Mouse (Mus musculus) forebrain, postnatal 0 days (tissue): ENCODE measurements around the gene Ube3a. TPM values are rescaled to one million over a fixed set of nuclear protein-coding genes. Genes with fewer than 3 reads are reported as not detected.

Experiments
- ATAC-seq: fragments of 200-750 bp; cut with Nextera tagmentation; 2 replicates; pipeline ENCODE4 v1.8.0; 2017; ENCODE audit warnings: mild to moderate bottlenecking, moderate library complexity
- DNase-seq: peaks from one replicate; pipeline ENCODE4 v3.0.0-alpha.2; 2015
- H3K27ac ChIP-seq: fragments of 300-500 bp; sonication (generic); 2 replicates; pipeline ENCODE4 v1.5.1; 2014; ENCODE audit warnings: low read depth, mild to moderate bottlenecking, antibody characterized with exemption, low read length, moderate library complexity, mixed read lengths
- H3K27me3 ChIP-seq: fragments of 300-500 bp; sonication (generic); 2 replicates; pipeline ENCODE4 v1.6.1; 2014; ENCODE audit warnings: mild to moderate bottlenecking, low read length, mixed read lengths; ENCODE audit not compliant: insufficient read depth
- H3K36me3 ChIP-seq: fragments of 300-500 bp; sonication (generic); 2 replicates; pipeline ENCODE4 v1.6.1; 2014; ENCODE audit warnings: mild to moderate bottlenecking, moderate library complexity; ENCODE audit not compliant: insufficient read depth
- H3K4me1 ChIP-seq: fragments of 300-500 bp; sonication (generic); 2 replicates; pipeline ENCODE4 v1.6.1; 2014; ENCODE audit warnings: antibody characterized with exemption; ENCODE audit not compliant: insufficient read depth
- H3K4me2 ChIP-seq: fragments of 300-500 bp; sonication (generic); 2 replicates; pipeline ENCODE4 v1.6.1; 2014; ENCODE audit warnings: low read depth, mild to moderate bottlenecking, moderate library complexity
- H3K4me3 ChIP-seq: fragments of 300-500 bp; sonication (generic); 2 replicates; pipeline ENCODE4 v1.5.1; 2014; ENCODE audit warnings: low read depth, low read length, mixed read lengths
- H3K9ac ChIP-seq: fragments of 300-500 bp; sonication (generic); 2 replicates; pipeline ENCODE4 v1.6.1; 2014; ENCODE audit warnings: mild to moderate bottlenecking
- H3K9me3 ChIP-seq: fragments of 300-500 bp; sonication (generic); 2 replicates; pipeline ENCODE4 v1.6.1; 2016; ENCODE audit warnings: low read length
- CTCF ChIP-seq: sonication (generic); IDR thresholded peaks from 2 replicates; pipeline ENCODE4 v1.5.1; 2016; ENCODE audit warnings: antibody characterized with exemption, control low read depth, low read depth
- WGBS: fragments of 180-500 bp; shearing (Covaris S2); extraction: QIAGEN DNeasy Blood & Tissue Kit; methylation state at CpG from one replicate; pipeline ENCODE4 v1.1.7; 2014; 5-methylcytosine and 5-hydroxymethylcytosine counted together
- polyA plus RNA-seq: library from polyadenylated mRNA; unstranded; fragments of >200 nt; fragmentation: Nextera tagmentation; extraction: Ambion mirVana; gene quantifications from 2 replicates; pipeline ENCODE4 v1.2.1, GENCODE M21; 2015
- total RNA-seq: library from RNA; depleted of rRNA; stranded (reverse); fragments of >200 nt; gene quantifications from 2 replicates; pipeline ENCODE4 v1.2.3, GENCODE M21; 2014

The Ube3a gene
- total and polyA plus RNA-seq, 2 experiments from 2014 or later = 129 to 145 TPM

GRCm38 (mm10) chr7:59230768-59231167 is 2.2 kb downstream of the Ube3a start:
- no peak for DNase-seq
- Histone ChIP-seq H3K4me3 (peak overlapping the region; percentile 68), H3K27me3 (no peaks in the 10 kb centered on the region), H3K36me3 (no peaks in the 10 kb centered on the region), H3K27ac (no peak overlapping the region), H3K9ac (0 out of 2 replicates have a peak overlapping the region, but pooled peaks have one; percentile 93), H3K9me3 (no peaks in the 10 kb centered on the region), H3K4me1 (peaks cover 11% of the 10 kb centered on the region), H3K4me2 (peak overlapping the region; percentile 71)
- no peak for TF ChIP-seq CTCF
- 47% methylated on average over 5 of the region's 5 CpGs for WGBS
- no peak for ATAC-seq

GRCm38 (mm10) chr7:59231960-59232359 is 3.4 kb downstream of the Ube3a start:
- no peak for ATAC-seq

GRCm38 (mm10) chr7:59234773-59235401 is 6.3 kb downstream of the Ube3a start:
- Histone ChIP-seq H3K27ac (no peak overlapping the region), H3K4me2 (no peak overlapping the region), H3K4me3 (no peak overlapping the region), H3K27me3 (no peaks in the 10 kb centered on the region), H3K4me1 (peaks cover 11% of the 10 kb centered on the region), H3K36me3 (no peaks in the 10 kb centered on the region), H3K9me3 (no peaks in the 10 kb centered on the region), H3K9ac (no peak overlapping the region)
- ATAC-seq (no peak), DNase-seq (no peak)
- no peak for TF ChIP-seq CTCF
- WGBS = 96% methylated on average over 8 of the region's 8 CpGs

More at GRCm38 (mm10) chr7:59231960-59232359, 3.4 kb downstream of the Ube3a start:
- TF ChIP-seq CTCF = no peak
- DNase-seq = no peak
- Histone ChIP-seq H3K4me3 (no peak overlapping the region), H3K27ac (no peak overlapping the region), H3K4me1 (peaks cover 11% of the 10 kb centered on the region), H3K36me3 (no peaks in the 10 kb centered on the region), H3K9me3 (no peaks in the 10 kb centered on the region), H3K9ac (no peak overlapping the region), H3K27me3 (no peaks in the 10 kb centered on the region), H3K4me2 (peak overlapping the region; percentile 15)
- 68% methylated on average over 1 of the region's 1 CpGs for WGBS

- Histone ChIP-seq H3K4me1 (no peaks in the 10 kb centered on the region), H3K4me3 (no peak overlapping the region), H3K4me2 (no peak overlapping the region), H3K9ac (no peak overlapping the region), H3K27me3 (no peaks in the 10 kb centered on the region), H3K27ac (no peak overlapping the region), H3K9me3 (no peaks in the 10 kb centered on the region), H3K36me3 (no peaks in the 10 kb centered on the region)
- DNase-seq = no peak
- TF ChIP-seq CTCF = no peak
- no peak for ATAC-seq
- 77% methylated on average over 3 of the region's 3 CpGs for WGBS
These were observed 14.7 kb downstream of the Ube3a start for GRCm38 (mm10) chr7:59243257-59243656.

GRCm38 (mm10) chr7:59245541-59245940 is 17.0 kb downstream of the Ube3a start:
- Histone ChIP-seq H3K4me2 (no peak overlapping the region), H3K36me3 (no peaks in the 10 kb centered on the region), H3K4me1 (no peaks in the 10 kb centered on the region), H3K4me3 (no peak overlapping the region), H3K27ac (no peak overlapping the region), H3K27me3 (no peaks in the 10 kb centered on the region), H3K9me3 (no peaks in the 10 kb centered on the region), H3K9ac (no peak overlapping the region)
- TF ChIP-seq CTCF = no peak; the same call in 1 of the 2 replicates
- ATAC-seq (no peak), DNase-seq (no peak)
- 99% methylated on average over 2 of the region's 2 CpGs for WGBS

DNA sequence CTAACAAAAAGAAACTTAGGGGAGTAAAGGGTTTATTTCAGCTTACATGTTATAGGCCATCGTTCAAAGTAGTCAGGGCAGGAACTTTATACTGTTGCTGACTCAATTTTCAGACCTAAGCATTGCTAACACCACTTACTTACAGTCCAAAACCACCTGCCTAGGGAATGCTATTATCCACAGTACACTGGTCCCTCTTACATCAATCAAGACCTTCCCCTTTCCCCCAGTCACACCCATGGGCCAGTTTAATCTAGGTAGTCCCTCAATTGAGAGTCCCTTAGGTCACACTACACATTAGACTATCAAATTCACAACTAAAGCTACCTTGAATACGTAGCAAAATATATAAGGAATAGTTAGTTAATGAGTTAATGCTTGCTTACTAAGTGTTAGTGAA is 24.8 kb downstream of the Ube3a start:
- DNase-seq = no peak
- no peak overlapping the region for H3K9ac ChIP-seq
- WGBS = 94% methylated on average over 2 of the region's 2 CpGs
- H3K27me3 ChIP-seq = no peaks in the 10 kb centered on the region
- H3K4me2 ChIP-seq = no peak overlapping the region
- no peak for ATAC-seq
- H3K36me3 ChIP-seq = peaks cover 7% of the 10 kb centered on the region; the same call in 1 of the 2 replicates
- TF ChIP-seq CTCF = no peak
- no peak overlapping the region for H3K27ac ChIP-seq
- peaks cover 4% of the 10 kb centered on the region; the same call in 1 of the 2 replicates for H3K9me3 ChIP-seq
- no peaks in the 10 kb centered on the region for H3K4me1 ChIP-seq
- H3K4me3 ChIP-seq = no peak overlapping the region

DNA sequence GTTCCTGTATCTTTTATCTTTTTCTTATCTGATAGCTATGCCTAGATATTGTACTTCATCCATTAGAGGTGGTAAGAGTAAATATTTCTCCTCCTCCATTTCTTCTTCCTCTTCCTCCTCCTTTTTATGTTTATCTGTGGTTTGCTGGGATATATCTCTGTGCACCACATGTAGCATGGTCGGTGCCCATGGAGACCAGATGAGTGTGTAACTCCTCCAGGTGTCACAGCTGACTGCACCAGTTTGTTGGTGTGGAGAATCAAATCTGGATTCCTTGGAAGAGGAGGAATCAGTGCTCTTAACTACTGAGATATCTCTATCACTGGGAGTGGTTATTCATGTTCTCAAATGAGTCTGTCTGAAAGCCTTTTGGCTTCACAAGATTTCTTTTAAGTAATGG is 37.0 kb downstream of the Ube3a start:
- ATAC-seq = no peak
- no peak overlapping the region for H3K27ac ChIP-seq
- H3K4me3 ChIP-seq = no peak overlapping the region
- no peaks in the 10 kb centered on the region for H3K4me1 ChIP-seq
- 98% methylated on average over 1 of the region's 1 CpGs for WGBS
- no peaks in the 10 kb centered on the region for H3K27me3 ChIP-seq
- H3K4me2 ChIP-seq = no peak overlapping the region
- H3K9ac ChIP-seq = no peak overlapping the region
- no peak for DNase-seq
- H3K36me3 ChIP-seq = no peaks in the 10 kb centered on the region
- TF ChIP-seq CTCF = no peak
- no peaks in the 10 kb centered on the region for H3K9me3 ChIP-seq
